Mouse (Mus musculus): ENCODE measurements around the gene 4930544G11Rik. TPM values are rescaled to one million over a fixed set of nuclear protein-coding genes. Genes with fewer than 3 reads are reported as not detected.

4930544G11Rik gene
- total RNA-seq (2015; ENCODE audit: low replicate concordance) (not detected in 2 replicates), total RNA-seq (2017; ENCODE audit: low replicate concordance) (not detected in 2 replicates)

DNA sequence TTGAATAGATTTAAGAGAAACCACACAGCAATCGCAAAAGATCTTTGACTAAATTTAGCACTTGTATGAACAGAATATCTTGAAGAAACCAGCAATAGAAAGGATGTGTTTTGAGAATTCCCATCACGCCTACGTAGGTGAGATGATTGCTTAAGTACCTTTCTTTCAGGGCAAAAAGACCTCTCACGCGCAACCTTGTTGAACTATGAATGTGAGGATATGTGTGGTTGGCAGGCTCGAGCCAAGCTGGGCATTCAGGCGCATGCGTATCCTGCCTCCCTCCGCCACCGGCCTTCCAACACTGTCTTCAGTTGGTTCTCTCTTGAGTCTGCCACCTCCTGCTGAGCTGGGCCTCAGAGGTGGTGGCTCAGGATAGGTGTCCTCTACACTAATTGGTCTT lies at the start of gene 4930544G11Rik:
Gene 4930544G11Rik, plus strand, starts transcription at position 301 of the 400 bp plus-strand sequence.
- no peak for ATAC-seq (replicated peaks; ENCODE audit: low FRiP score, poor library complexity, severe bottlenecking)

DNA sequence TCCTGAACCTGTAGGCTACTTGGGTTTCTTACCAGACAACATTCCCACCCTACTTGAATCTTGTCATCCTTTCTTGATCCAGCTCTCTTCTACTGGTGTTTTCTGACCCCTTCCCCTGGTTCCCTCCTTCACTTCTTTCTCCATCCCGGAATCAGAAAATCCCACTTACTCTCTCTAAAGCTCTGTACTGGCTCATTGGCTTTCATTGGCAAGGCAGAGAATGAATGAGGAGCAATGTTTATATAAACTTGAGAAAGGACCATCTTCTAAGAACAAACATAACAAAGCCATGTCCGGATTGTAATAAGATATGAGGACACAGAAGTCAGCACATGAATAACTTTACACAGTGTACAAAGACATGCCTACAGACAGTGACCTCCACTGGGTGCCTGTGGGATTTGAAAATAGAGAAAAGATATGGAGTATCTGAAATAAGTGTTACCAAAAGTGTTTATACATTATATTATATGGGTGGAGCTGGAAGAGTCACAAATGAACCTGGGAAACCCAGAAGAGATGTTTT lies 45.7 kb upstream of the 4930544G11Rik start:
- no peak for ATAC-seq (replicated peaks; ENCODE audit: low FRiP score, poor library complexity, severe bottlenecking)

DNA sequence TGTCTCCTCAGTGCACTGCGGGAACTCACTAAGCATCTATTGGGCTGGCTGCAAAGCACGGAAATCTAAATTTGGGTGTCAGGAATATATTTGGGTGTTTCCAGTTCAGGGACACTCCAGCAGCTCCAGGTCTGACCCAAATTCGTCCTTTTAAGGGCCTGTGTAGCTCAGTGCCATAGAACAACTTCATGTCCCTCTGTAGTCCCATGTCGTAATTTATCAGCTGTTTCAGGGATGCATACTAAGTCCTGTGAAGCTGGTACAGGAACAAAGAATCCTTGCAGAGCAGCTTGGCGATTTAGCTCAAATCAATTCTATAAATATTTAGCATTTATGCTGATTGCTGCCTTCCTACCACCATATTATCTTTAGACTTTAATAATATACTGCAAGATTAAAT lies 37.0 kb upstream of the 4930544G11Rik start:
- ATAC-seq (replicated peaks; ENCODE audit: low FRiP score, poor library complexity, severe bottlenecking), result no peak

DNA sequence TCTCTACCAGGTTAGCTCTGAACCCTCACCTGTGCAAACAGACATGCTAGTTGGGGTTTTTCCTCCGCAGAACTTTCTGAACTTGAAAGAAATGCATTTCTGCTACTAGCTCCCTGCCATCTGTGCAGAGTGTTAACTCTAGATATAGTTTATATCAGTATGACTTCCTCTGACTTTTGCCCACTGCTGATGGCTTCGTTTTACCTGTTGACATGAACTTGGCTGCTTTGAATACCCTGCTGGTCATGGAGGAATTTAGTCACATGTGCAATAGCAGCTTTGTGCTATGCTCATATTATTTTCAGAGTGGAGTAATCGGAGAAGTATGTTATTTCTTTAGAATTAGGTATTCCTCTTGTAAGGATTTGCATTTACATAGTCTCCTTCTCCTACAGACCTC lies 30.7 kb upstream of the 4930544G11Rik start:
- ATAC-seq (replicated peaks; ENCODE audit: low FRiP score, poor library complexity, severe bottlenecking), result no peak

DNA sequence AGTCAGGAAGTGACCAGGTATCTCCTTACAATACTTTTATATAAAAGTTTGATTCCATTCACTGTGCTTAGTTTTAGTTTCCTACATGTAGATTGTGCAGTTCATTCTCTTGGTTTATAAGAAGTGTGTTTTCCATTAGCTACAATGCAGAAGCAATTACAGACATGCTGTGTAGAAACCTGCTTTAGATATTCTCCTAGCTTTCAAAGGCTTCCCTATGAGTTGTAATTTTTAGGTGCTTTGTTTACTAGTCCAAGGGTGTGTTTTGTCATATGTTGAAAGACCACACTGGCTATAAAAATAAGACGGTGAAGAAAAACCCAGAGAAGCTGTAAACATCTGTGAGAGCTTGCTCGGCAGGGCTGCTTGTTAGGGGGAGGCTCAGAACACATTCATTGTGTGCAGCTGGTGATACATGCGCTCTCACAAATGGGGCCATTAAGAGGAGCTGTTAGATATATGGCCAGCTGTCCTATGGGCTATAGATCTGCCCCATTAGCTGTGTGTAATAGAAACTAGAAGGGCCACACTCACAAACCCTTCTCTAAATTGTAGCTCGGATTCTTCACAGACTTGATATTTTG lies 28.8 kb upstream of the 4930544G11Rik start:
- no peak for ATAC-seq (replicated peaks; ENCODE audit: low FRiP score, poor library complexity, severe bottlenecking)

DNA sequence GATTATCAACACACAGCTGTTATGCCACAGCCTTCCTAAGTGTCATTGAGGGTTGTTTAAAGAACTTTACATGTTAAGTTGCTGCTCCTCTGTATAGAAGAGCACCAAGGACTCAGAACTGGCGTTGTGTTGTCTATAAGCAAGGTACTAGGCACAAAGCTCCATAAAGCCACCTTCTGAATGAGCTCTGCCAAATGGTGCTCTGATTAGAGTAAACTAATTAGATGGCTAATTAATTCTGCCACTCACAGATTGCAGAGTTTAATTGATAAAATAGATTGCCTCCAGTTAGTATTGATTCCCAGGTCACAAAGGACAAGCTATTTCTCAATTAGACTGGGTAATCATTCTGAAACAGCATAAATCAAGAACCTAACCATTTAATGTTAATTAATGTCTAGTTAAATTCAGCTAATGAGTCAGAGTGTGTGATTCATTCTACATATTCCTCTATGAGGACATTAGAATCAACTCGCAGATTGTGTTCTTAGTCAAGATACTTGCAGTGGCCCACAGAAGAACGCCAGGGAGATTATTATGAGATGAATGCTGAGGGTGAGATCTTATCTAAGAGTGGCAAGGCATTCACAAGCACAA lies 26.6 kb upstream of the 4930544G11Rik start:
- ATAC-seq (replicated peaks; ENCODE audit: low FRiP score, poor library complexity, severe bottlenecking), result no peak

DNA sequence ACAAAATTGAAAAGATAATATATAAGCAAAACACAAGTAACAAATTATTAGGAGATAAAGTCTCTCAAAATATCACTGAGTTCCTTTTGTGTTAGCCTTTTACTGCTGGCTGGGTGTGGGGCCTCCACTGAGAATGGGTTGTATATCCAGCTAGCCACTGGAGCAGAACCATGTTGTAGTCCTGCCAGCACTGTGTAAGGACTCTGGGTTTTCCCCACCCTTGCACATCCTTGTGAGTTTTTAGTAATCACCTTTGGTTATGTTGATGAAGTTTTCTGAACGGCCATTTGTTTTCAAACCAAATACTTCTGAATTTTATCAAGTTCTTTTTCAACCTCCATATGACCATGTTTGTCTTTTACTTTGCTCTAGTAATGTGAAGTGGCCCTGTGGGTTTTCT lies 21.9 kb upstream of the 4930544G11Rik start:
- no peak for ATAC-seq (replicated peaks; ENCODE audit: low FRiP score, poor library complexity, severe bottlenecking)

DNA sequence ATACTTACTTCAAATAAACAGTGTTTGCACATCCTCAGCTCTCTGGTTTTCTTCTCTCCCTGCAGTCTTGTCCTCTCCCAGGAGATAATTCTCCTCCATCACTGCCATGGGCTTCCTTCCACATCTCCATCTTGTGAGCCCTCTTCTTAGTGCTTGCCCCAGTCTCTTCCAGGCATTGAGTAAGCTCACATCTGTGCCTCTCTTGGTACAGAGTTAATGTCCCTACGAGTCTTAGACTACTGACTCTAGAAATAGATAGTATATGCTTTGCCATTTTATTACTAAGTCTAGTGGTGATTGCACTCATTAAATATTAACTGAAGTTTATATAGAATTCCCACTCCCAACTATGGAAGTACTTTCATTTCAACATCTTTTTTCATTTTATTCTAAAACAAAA lies 19.6 kb upstream of the 4930544G11Rik start:
- no peak for ATAC-seq (replicated peaks; ENCODE audit: low FRiP score, poor library complexity, severe bottlenecking)

DNA sequence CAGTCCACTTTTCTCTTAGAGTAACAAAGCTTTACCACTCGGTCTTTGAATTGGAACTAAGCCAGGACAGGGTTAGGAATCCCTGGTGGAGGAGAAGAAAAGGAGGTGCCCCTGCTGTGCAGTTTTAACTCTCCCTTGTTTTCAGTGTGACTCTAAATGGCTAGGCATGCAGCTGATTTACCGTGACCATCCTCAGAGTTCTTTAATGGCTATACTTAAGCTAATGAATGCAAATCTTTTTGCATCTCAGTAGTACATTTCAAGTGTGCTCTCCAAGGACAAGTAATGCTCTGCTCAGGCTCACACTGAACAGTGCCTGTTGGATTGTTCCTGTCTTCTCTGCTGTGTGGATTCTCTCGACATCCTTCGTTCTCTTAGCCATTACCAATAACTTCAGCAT lies 19.2 kb upstream of the 4930544G11Rik start:
- ATAC-seq (replicated peaks; ENCODE audit: low FRiP score, poor library complexity, severe bottlenecking), result no peak

DNA sequence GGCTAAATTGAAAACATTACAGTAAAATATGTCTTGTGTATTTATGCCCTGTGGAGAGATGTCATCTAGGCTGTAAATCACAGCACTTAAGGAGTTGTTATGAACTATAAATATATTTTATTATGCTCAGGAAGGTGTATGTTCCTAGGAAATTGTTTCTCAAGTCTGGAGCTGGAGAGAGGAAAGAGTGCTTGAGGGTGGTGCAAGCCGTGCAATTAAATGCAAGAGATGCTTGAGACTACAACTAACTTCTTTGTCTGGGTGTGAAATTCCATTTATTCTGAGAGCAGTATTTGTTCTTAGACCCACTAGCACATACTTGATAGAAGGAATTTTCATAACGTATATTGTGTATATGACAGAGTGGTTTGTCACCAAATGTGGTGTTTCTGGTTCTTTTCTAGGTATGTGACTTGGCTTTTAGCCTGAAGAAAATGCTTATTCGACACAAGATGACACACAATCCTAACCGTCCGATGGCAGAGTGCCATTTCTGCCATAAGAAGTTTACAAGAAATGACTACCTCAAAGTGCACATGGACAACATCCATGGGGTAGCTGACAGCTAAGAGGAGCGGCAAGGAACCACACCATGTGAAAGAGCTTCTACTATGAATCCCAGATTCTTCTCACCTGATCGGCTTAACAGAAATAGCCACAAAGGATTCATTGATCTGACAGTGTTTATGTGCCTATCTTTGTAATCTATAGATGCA lies 16.7 kb upstream of the 4930544G11Rik start:
- ATAC-seq (replicated peaks; ENCODE audit: low FRiP score, poor library complexity, severe bottlenecking), result no peak

DNA sequence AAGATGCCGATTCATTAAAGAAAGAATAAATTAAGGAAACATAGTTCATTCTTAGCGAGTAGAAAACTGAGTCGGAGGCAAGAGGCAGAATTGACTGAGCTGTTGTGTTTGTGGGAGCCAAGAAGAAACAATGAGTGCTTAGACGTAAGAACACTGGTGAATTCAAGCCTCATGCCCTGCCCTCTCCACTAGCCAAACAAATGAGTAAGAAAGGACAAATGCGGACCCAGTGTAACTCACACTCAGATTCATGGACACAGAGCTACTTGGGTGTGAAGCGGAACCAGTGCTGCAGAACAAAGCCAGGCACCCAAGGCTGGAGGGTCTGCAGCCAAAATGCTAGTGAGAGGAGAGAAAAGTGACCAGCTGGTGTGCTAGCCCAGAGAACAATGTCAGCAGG lies 1.9 kb upstream of the 4930544G11Rik start:
- ATAC-seq (replicated peaks; ENCODE audit: low FRiP score, poor library complexity, severe bottlenecking), result no peak

DNA sequence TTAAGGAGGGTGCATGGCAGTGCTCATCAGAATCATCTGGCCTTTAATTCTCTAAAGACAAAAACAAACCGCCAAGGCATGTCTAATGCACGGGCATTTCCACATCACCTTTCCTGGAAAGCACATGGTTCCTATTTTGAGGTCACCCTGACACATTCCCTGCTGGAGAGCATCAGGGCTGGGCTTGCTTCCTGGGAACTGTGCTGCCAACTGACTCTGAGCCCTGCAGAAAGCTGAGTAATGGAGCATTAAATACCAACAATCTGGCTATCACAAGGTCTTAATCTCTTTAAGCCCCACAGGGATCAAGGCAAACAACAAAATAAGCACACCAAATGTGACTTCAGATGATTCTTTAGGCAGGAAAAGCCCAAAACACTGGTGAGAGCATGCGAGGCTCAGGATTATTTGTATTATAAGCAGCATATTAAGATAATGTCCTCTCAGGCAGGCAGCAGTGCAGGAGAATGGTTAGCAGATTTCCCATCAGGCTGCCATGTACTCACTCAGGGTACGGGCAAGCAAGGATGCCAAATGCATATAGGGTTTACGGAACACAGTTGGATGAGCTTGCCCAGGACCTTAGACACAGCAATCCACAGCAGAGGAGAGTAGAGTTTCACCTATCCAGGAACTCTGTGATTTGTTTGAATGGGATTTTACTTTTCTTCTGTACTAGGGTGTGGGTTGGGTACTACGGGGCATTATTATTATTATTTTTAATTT lies 17.1 kb downstream of the 4930544G11Rik start:
- no peak for ATAC-seq (replicated peaks; ENCODE audit: low FRiP score, poor library complexity, severe bottlenecking)

DNA sequence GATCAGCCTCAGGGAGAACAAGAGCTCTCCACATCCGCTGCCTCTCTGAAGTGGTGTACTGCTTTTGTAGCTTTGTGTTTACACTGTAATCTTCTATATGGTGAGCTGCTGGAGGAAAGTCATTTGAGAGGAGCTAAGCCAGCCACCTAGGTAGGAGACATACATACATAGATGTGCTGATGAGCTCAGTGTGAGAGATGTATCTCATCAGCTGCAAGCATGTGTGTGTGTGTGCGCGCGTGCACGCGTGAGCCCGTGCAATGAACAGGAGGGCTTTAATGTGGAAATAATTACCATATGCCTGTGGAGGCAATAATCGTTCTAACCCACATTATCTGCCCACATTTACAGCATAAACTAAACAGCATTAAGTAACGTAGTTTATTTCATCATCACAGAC lies 18.0 kb downstream of the 4930544G11Rik start:
- ATAC-seq (replicated peaks; ENCODE audit: low FRiP score, poor library complexity, severe bottlenecking), result no peak

DNA sequence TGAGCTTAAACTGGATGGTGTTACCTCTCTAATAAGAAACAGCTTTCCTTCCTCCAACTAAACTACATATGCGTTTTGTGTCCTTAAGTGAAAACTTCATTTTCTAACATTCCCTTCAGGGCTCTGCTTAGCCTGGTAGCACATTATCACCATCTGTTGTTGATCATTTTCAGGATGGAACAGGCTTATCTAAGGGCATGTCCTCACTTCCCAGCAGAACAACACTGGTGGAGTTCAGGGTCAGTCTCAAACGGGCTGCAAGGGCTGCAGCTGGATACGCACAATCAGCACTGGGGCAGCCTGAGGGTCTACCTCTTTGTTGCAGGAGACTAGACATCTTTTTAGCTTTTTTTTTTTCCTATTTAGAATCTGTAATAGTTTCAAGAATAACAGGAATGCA lies 39.7 kb downstream of the 4930544G11Rik start:
- ATAC-seq (replicated peaks; ENCODE audit: low FRiP score, poor library complexity, severe bottlenecking), result no peak

DNA sequence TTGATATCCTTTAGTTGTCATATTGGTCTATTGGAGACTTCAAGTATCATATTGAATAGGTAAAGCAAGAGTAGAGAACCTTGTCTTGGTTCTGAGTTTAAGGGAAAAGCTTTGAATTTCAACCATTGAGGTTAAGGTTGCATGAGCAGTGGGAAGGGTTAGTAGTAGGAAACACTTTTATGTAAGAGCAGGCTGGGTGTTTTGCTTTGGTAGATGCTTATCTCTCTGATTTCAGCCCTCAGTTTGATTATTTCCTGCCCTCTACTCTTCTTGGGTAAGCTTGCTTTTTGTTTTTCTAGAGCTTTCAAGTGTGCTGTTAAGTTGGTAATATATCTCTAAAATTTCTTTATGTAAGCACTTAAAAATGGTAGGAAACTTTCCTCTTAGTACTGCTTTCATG lies 45.9 kb downstream of the 4930544G11Rik start:
- no peak for ATAC-seq (replicated peaks; ENCODE audit: low FRiP score, poor library complexity, severe bottlenecking)

Other genes with a start within 250 kb of the 4930544G11Rik start
- gene Prdm5, start 173.6 kb upstream of the 4930544G11Rik start, total RNA-seq (2015; ENCODE audit: low replicate concordance), result 0.96 TPM in 1 of 2 replicates, not detected in the other
- 0.14 and 0.94 TPM in 2 replicates for gene Prdm5, start 173.6 kb upstream of the 4930544G11Rik start, total RNA-seq (2017; ENCODE audit: low replicate concordance)

All from erythroblast, adult 5-6 weeks (primary cell).